Mouse (Mus musculus): ENCODE results near the gene Mki67.
A peak's percentile ranks its signal among the peaks of the same experiment; 100 is the strongest.
"Not testable (repeated sequence)": the region's sequence is repeated elsewhere in the genome, so short reads cannot be mapped to it uniquely, and the experiment has no call there.

The Mki67 gene

DNA sequence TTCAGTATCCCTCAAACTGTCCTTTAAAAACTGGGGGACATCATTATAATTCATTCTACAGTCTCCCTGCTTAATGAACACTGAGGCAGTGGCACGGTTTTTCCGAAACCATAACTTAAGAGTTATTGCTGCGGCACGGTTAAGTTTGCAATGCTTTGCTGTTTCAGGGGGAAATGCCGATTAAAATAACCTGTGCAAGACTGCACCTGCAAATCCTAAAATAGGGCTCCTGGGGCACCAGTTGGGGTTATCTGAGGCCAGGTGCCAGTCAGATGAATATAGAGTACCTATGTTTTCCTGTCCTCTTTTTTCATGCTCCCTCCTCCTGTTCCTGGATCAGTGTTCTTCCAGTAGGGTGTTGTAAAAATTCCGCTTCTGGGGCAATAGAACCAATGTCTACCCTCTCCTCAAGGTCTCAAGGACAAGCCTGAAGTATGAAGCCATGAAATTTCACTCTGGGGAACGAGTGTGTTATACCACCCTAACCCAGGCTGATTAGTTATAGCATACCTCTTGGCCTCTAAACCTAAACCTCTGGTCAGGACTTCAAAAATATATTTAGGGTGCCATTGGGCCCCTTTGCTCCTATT is 902 bp upstream of the Mki67 start:
- no peak for DNase-seq (ENCODE audit: low spot score)

- peak; percentile 83 for DNase-seq (ENCODE audit: low spot score)
Observed at GRCm38 (mm10) chr7:135716445-135716877, 300 bp upstream of the Mki67 start.

GRCm38 (mm10) chr7:135715166-135715565 is 995 bp downstream of the Mki67 start:
- no peak for DNase-seq (ENCODE audit: low spot score)

GRCm38 (mm10) chr7:135713326-135713725 is 2.8 kb downstream of the Mki67 start:
- DNase-seq (ENCODE audit: low spot score): no peak

DNA sequence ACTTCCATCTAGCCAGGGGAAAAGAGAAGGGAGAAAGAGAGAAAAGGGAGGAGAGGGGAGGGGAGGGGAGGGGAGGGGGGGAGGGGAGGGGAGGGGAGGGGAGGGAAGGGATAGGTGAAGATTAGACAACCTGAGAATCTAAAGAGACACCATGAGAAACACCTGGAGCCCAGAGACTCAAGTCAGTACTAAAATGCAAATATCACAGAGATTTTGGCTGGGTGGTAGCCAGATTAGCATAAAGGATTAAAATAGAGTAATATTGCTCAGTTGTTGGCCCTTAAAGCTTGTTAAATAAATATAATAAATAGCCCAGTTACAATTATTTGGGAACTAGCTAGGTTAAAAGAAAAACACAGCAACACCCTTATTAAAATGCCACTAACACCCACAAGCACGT is 3.6 kb downstream of the Mki67 start:
- DNase-seq (ENCODE audit: low spot score): no peak

DNA sequence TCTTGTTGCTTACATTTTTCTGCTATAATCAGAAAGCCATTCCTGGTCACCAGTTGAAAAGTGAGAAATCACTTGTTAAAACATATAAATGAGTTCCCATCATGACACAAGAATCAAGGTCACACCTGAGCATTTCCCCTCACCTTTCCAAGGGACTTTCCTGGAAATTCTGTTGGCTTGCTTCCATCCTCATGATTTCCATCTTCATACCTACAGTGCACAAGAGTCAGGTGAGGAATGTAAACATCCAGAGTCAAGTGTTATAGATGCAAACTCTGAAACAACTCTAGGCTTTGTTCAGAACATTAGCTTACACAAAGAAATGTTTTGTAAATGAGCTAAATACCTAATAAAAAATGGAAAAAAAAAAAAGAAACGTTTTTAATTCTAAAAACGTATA is 5.5 kb downstream of the Mki67 start:
- DNase-seq (ENCODE audit: low spot score): no peak

DNA sequence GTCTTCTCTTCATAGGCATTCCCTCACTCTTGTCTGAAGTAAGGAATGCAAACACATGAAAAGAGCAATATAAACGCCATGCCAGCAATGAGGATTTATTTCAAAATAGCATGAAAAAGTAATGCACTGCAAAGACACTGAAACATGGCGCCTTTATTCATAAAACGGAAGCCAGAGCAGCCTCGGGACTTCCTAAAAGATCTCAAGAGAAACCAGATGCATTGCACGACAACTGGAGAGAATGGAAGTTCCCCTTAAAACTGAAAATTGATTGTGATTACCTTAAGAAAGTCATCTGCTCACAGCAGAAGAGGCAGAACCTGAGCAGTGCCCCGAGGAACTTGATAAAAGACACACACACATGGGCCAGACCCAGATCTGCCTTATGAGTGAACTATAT is 10.4 kb downstream of the Mki67 start:
- no peak for DNase-seq (ENCODE audit: low spot score)

GRCm38 (mm10) chr7:135705083-135705482 is 11.1 kb downstream of the Mki67 start:
- no peak for DNase-seq (ENCODE audit: low spot score)

- peak; percentile 47 for DNase-seq (ENCODE audit: low spot score)
Observed at GRCm38 (mm10) chr7:135704251-135704650, 11.9 kb downstream of the Mki67 start.

DNA sequence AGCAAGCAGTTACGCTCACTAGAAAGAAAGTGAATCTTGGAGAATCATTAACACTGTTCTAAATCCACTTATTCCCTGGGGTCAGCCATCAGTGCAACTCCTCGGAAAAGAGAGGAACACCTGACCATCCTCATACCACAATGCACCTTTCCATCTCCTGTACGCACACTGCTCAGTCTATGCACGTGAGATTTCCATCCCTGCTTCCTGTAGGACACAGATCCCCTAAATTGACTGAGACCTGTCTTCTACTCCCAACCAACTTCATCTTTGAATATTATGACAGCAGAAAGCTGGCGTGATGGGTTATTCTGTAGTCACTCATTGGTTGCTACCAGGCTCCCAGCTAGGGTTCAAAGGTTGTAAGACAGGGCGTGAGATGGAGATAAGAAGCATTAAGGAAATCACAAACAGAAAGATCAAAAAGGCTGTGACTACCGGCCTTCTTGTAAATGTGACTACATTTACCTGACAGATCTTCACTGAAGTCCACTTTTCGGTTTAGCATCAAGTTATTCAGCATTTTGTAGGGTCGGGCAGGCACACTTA is 12.5 kb downstream of the Mki67 start:
- no peak for DNase-seq (ENCODE audit: low spot score)

DNA sequence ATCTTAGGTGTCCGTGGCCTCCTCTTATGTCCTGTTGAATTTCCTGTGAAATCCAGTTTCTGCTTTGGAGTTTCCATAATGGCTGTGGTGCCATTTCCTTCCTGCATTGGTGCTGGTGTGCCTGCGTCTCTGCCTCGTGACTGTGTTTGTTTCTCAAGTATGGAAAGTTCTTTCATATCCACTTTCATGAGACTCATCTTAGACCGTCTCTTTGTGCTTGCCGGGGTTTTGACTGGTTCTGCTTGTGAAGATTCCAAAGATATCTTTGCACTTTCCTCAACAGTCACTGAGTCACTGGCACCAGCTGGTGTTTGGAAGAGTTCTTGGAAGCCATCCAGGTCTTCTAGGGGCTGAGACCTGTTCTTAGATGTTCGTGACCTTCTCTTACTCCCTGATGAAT is 16.8 kb downstream of the Mki67 start:
- DNase-seq (ENCODE audit: low spot score): not testable (repeated sequence)

DNA sequence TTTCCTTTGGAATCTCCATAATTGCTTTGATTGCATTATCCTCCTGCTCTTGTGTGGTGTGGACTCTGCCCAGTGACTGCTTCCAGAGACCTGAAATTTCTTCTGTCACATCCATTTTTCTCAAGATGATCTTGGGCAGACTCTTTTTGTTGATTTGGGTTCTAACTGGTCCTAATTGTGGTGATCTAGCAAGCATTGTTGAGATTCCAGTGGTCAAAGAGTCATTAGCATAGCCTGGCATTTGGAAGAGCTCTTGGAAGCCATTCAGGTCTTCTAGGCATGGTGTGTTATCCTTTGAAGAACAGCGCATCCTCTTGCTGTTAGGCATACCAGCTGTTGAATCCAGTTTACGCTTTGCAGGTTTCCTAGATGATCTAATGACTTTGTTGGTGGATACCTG is 17.8 kb downstream of the Mki67 start:
- no peak for DNase-seq (ENCODE audit: low spot score)

- DNase-seq (ENCODE audit: low spot score): not testable (repeated sequence)
Observed at GRCm38 (mm10) chr7:135697021-135697740, 19.0 kb downstream of the Mki67 start.

- DNase-seq (ENCODE audit: low spot score): no peak
Observed at GRCm38 (mm10) chr7:135696127-135696526, 20.0 kb downstream of the Mki67 start.

- no peak for DNase-seq (ENCODE audit: low spot score)
Observed at GRCm38 (mm10) chr7:135694796-135695195, 21.4 kb downstream of the Mki67 start.

DNA sequence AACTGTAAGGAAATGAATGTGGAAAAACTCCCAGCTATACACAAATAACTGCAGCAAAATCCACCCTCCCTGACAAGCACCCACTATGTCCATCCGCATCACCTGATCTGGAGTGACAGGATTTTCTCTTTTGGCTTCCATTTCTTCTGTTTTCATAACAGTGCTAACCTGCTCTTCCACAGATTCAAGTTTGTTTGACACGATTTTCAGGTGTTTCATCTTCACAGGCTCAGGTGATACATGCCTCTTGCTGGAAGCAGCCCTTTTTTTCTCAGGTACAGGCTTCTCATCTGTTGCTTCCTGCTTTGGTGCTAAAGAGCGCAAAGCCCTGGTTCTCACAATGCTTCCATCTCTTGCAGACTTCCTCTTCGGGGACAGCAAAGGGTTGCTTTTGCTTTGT is 22.0 kb downstream of the Mki67 start:
- no peak for DNase-seq (ENCODE audit: low spot score)

DNA sequence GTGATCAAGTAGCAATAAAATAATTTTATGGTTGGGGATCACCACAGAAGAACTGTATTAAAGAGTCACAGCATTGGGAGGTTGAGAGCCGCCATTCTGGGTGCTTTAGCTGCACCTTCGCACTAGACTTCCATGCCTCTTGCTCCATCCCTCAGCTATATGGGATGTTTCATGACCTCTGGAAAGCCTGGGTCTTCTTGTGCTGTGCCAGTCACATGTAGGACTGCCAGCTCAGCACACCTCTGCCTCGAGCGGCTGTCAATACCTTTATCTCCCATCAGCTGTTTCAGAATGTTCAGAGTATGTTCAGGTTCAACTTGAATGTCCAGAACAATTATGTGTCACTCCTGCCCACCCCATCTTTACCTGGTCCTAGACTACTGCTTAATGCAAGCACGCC is 24.2 kb downstream of the Mki67 start:
- DNase-seq (ENCODE audit: low spot score): no peak

DNA sequence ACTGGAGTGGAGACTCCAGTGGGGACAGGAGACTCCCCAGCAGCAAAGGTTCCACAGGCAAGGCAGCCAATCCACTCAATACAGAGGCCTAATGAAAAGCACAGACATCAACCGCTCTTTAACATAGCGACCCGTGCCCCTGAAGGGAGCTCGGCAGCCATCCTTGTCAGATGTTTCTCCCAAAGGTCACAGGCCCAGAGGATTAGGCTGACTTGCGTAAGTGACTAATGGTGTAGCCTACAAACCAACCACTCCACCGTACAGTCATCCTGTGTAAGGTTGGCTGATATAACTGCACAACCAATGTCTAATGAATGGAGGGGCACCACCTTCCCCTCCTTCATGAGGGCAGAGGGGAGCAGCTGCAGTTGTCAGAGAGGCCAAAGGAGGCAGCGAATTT is 26.8 kb downstream of the Mki67 start:
- no peak for DNase-seq (ENCODE audit: low spot score)

DNA sequence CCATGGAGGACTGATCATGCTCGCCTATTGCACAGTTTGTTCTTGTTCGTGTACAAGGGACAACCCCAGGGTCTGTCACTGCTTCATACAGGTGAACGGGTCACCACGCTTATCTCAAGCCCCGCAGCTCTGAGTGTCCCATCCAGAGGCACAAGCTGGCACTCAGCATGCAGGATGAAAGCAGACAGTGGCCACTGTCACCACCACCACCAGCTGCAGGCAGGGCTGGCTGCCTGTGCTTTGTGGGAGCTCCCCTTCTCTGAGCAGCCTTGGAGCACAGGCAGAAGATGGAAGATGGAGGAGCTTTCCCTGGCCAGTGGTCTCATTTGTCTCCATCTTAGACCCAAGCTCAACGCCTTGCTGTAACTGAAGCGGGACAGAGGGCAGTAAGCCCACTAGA is 31.2 kb downstream of the Mki67 start:
- no peak for DNase-seq (ENCODE audit: low spot score)

- not testable (repeated sequence) for DNase-seq (ENCODE audit: low spot score)
Observed at GRCm38 (mm10) chr7:135684098-135684497, 32.1 kb downstream of the Mki67 start.

DNA sequence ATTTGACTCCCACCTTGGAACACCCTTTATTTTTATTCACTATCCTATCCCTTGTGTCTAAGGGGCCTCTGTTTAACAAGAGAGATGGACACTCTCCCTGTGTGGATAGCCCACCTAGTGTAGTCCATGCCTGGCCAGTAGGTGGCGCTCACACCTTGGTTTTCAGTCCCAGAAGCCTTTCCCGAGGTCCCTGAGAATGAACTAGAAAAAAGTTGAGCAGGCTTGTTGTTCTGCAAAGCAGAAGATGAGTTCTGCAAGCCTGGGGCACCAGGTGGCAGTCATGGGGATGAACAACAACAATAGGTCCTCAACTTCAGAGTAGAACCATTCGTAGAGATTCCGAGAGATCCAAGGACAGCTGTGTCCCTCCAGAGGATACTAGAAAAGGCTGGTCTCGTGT is 35.8 kb downstream of the Mki67 start:
- no peak for DNase-seq (ENCODE audit: low spot score)

- DNase-seq (ENCODE audit: low spot score): no peak
Observed at GRCm38 (mm10) chr7:135676722-135677121, 39.4 kb downstream of the Mki67 start.

GRCm38 (mm10) chr7:135673576-135673975 is 42.6 kb downstream of the Mki67 start:
- no peak for DNase-seq (ENCODE audit: low spot score)
